Mouse (Mus musculus) C2C12 (cell line): ENCODE measurements around the gene Usf2.

Source experiments
- CEBPB ChIP-seq: IDR thresholded peaks from one replicate; pipeline ENCODE4 v1.6.1; 2011; ENCODE audit warnings: low read depth, mild to moderate bottlenecking, control low read depth, moderate library complexity
- CTCF ChIP-seq: IDR thresholded peaks from one replicate; pipeline ENCODE4 v1.5.1; 2011; ENCODE audit not compliant: control insufficient read depth, insufficient read depth, insufficient read length
- FOSL1 ChIP-seq: IDR thresholded peaks from one replicate; pipeline ENCODE4 v1.8.0; 2011; ENCODE audit warnings: mild to moderate bottlenecking, low read length; ENCODE audit not compliant: poor library complexity, insufficient read depth, severe bottlenecking
- MAX ChIP-seq: IDR thresholded peaks from one replicate; pipeline ENCODE4 v1.6.1; 2011; ENCODE audit warnings: mild to moderate bottlenecking, control low read depth
- MYOD1 ChIP-seq: IDR thresholded peaks from one replicate; pipeline ENCODE4 v1.6.1; 2011; ENCODE audit warnings: low read depth; ENCODE audit not compliant: control insufficient read depth, insufficient read length
- USF1 ChIP-seq: IDR thresholded peaks from one replicate; pipeline ENCODE4 v1.6.1; 2011; ENCODE audit warnings: low read depth, mild to moderate bottlenecking, control low read depth, moderate library complexity

GRCm38 (mm10) chr7:30904042-30904441 is 52.6 kb downstream of the Usf2 start:
- no peak for TF ChIP-seq MAX
- no peak for TF ChIP-seq CTCF
- no peak for TF ChIP-seq USF1
- TF ChIP-seq CEBPB, result no peak
- TF ChIP-seq MYOD1, result no peak
- TF ChIP-seq FOSL1, result no peak
